Mouse (Mus musculus) liver, adult (tissue): ENCODE results near the gene Plce1.

ENCODE experiments used
- GATA4 ChIP-seq: IDR thresholded peaks from 2 replicates; pipeline ENCODE4 v1.6.1; 2014; ENCODE audit warnings: mild to moderate bottlenecking, low read length; ENCODE audit not compliant: insufficient replicate concordance

Plce1 gene

DNA sequence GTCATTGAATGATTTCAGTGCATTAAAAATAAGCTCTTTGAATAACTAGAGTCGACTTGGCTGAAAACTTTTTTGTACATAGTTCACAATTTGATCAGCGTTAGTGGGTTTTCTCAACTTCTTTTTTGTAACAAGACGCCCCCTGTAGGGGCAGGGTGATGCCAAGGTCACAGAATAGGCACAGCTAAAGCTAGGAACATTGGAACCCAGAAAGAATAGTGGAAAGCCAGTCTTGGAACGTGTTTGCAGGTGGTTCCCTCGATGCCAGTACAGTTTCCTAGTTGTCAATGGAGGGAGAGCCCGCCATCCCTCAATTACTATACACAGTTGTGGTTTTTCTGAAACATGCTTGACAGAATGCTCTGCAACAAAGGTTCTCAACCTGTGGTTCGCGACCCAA lies 997 bp downstream of the Plce1 start:
- no peak for TF ChIP-seq GATA4

DNA sequence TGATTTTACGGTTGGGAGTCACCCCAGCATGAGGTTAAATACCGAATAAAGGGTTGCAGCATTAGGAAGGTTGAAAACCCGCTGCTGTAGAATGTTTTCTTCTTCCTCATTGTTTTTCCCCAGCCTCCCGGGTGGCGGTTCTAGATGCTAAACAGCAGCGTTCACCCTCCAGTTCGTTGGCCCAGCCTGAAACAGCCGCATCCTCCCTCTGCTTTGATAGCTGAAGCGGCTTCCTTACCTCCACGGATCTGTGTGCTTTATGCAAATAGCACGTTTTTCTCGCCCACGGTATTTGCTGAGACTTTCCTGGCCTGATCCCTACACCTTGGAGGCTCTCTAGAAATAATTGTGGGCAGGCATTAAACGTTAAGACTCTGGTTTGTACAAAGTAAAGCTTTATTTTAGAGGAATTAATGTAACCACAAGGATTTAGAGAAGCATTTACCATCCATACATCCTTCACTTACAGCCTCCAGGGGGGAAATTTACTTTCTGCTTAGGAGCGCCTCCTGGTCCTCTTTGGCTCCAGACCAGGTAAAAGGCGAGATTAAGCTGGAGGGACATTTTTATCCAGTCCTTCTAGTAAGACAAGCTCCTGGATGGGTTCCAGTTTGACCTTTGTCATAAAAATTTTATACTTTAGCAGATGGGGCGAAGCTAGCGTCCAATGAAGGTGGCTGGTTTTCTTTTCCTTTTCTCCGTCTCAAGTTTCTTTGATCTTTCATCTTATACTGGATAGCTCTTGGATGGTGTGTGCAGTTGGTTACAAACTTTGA lies 1.7 kb downstream of the Plce1 start:
- no peak for TF ChIP-seq GATA4

DNA sequence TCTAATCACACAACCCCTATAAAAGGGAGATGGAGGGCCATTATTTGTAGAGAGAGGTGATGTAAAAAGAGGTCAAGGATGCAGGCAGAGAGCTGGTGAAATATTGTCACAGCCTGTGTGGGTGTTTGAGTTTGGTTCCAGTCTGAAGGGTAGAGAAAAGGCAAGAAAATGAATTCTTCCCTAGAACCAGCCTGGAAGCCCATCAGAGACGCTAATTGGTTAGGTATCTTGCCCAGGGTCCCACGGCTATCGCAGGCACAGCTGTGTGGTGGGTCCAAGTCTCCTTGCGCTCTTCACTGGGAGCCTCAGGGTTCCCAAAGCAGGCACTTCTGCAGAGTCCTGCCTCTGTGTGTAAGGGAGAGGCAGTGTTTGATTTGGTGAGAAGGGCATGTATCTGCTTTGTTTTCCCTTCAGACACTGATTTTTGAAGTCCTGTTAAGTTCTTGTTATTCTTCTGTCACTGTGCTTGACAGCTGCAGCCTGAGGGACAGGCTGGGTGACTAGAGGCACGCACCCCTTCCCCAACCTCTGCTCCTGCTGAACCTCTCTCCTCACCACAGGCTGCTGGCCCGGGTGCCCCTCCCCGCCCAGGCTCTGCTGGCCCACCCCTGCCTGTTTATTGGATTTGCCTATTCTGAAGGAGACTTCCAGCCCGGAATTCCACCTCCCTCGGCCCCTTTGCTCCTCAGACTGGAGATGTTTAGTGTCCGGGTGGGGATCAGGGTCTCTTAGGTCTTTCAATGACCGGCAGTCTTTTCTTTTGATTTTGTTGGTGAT lies 5.1 kb downstream of the Plce1 start:
- no peak for TF ChIP-seq GATA4

DNA sequence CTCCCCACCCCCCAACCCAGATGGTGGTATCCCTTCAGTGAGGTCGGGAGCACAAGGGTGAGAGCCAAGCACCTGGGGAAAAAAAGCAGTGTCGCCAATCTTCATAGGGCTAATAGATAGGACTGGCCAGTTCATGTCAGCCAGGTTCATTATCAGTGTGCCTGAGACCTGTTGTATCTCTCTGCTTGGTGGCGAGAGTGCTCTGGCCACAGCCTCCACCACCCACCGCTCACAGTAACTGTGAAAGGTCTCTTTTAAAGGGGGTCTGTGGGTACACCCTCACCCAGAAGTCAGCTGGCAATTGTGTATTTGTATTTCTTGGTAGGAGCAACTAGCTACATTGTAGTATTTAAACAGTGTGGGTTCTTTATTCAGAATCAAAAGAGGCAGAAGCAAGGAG lies 6.6 kb downstream of the Plce1 start:
- no peak for TF ChIP-seq GATA4

DNA sequence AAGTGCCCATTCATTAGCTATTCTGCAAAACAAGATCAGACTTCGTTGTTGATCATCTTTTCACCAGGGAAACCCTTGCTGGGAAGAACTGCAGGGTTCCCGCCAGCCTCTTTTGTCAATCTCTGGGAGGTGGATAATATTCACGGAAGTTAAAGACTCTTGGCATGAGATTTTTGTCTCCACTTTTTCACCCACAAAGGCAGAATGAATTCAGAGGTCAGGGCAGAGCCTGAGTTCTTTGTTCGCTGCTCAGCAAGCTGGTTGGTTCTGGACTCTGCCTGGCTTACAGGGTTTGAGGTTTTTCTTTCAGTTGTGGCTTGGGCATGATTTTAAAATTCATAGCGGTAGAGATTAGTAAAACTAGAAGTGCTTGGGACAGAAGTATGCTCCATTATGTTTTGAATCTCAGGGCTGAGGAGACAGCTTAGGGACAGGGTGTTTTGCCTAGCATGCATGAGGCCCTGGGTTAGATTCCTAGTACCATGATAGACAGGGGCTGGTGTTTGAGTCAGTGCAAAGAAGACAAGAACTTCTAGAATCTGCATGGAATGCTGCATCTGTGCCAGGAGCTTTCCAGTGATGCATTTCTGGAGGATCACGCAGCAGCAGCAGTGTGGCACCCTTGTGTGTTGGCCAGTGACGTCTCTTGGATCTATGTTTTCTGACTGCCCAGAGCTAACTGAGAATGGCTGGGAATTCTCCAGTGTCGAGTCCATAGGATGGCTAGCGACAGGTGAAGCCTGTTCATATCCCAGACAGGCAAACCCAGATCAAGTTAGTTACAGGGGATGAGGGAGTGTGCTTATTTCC lies 7.4 kb downstream of the Plce1 start:
- TF ChIP-seq GATA4 = no peak

DNA sequence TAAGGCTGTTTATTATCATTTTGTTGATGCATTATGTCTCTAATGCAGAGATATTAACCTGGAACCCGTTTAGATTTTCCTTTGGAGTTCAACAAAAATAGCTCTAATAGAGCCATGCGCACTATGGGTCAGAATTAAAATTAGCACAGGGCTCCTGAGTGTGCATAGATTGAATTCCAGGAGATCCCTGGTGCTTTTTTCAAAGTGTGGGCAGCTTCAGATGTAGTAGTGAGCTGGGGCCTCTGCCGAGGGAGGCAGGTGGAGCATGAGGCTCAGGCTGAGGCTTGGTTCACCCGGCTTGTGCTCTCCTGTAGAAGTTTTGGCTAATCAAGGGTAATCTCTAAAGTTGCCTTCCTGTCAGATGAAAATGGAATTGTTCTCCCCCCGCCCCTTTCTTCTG lies 17.3 kb downstream of the Plce1 start:
- TF ChIP-seq GATA4 = no peak

DNA sequence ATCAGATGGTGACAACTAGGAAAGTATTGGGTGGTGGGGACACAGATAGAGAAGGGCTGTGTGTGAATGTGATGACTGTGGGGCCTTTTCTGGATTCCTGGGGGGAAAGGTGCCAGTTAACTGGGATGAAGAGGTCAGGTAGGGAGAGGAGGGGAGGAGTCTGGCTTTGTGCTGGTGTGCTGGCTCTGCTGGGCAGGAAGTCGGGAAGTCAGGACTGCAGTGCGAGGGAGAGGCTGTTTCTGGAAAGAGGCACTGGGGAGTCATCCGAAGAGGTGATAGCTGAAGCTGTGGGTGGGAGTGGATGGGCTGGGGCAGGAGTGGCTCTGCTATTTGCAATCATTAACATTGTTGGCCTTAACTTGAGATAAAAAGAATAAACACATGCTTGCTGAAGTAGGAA lies 23.7 kb downstream of the Plce1 start:
- TF ChIP-seq GATA4 = no peak

DNA sequence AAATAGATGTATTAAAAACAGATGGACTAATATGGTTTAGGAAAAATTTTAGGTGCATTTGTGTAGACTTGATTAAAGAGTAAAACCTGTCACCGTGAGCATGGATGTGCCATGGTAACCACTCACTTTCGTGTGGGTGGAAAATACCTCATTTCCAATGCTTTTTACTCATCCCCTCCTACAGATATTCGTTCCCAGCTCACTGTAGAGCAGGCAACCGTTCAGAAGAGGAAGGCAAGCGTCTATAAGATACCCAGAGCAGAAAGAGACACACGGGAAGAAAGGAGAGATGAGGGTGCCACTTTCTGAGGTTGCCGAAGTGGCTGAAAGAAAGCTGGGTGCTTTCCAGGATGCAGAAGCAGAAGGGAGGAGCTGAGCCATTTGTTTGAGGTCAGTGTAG lies 25.2 kb downstream of the Plce1 start:
- TF ChIP-seq GATA4 = no peak

DNA sequence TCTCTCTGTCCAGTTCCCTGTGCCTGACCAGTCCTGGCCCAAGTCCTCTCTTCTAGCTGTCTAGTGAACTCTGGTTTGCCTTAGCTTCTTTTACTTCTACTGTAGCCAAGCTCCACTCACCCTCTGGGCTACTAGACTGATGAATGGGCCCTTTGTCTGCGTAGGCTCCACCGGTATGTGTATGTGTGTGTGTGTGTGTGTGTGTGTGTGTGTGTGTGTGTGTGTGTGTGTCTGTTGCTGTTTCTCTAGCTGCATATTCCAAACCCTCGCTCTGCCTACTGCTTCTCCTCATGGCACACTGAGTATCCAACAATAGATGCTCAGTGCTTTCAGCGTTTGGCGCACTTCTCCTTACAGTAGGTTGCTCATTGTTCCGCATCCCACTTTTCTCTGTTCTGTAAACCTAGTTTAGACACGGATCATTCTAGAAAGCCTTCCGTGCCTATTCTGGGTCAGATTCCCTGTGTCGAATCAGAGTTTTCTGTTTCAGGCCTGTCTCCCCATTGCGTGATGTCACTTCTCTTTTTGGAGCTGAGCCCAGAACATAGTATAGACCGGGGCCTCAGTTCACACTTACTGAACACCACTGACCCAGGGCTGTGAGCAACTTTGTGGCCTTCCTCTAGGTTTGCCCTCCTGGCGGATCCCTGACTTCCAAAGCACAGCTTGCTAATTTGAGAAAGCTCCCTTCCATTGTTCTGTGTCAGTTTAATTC lies 26.5 kb downstream of the Plce1 start:
- TF ChIP-seq GATA4 = no peak

DNA sequence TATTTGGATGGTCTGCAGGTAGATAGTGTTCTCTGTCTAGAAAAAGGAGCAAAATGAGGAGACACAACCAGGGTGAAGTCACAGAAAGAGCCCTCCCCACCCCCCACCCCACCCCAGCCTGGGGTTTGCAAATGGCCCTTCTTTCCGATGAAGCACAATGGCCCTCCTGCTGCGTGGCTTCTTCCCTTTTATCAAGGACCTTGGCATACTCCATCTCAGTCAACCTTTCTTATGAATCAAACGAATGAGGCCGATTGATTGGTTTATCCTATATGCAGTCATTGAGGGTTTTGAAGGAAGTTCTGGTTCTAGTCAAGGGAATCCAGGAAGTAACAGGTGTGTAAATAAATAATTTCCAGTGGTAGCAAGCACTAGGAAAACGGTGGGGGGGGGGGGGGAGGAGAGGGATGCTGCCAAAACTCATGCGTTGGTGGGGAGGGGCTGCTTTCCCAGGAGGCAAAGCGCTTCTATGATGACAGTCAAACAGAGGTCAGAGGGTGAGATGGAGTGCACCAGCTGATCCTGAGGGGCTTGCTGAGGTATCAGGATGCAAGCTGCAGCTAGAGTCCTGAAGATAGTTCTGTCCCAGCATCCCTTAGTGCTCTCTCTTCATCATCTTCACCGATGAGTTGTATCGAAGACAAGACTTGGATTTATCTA lies 27.2 kb downstream of the Plce1 start:
- TF ChIP-seq GATA4 = no peak

DNA sequence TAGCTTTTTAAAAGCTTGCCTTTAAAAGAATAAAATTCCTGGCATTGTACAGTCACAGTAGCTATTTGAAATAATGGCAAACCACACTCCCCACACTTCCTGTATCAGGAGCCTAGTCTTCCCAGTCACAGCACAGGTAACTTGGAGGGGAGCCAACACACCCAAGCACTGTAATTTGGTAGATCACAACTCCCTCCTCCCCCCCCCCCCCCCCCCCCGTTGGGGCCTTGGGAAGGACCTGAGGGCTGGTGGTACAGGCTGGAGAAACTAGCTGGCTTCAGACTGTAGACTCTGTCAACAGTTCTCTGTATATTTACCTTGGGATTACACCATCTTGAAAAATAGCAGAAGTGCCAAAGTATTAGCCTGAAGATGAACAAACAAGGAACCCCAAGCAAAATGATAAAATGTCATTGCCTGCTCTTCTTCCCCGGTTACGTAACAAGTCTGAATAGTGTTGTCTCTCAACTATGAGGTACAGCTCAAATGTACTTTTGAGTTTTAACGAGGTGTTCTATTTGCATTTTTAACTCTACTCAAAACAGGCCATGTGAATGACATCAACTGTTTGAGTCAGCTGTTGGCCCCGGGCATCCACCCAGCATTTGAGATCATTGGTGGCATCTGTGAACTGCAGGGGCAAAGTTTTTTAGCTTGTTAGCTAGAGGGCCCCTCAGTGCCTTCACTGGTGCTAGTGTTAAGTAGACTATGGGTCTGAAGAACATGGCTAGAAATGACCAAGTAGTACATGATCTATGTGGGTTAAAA lies 33.7 kb downstream of the Plce1 start:
- no peak; the same call in 1 of the 2 replicates for TF ChIP-seq GATA4

DNA sequence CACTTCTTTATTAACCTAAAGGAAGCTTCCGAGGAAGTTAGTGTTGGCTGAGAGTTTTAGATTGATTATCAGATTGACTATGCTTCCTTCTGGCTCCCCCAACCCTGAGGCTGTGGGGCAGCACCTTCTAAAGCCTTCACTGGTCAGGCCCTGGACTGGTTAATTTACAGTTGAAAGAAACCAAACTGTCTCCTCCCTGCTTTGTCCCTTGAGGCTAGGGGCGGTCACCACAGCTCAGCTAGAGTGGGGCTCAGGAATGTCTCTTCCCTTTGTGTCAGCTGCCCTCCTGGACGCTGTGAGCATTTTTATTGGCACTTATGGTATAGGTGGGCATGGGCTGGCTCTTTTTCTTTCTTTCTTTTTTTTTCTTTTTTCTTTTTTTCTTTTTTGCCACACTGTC lies 45.9 kb downstream of the Plce1 start:
- no peak for TF ChIP-seq GATA4

DNA sequence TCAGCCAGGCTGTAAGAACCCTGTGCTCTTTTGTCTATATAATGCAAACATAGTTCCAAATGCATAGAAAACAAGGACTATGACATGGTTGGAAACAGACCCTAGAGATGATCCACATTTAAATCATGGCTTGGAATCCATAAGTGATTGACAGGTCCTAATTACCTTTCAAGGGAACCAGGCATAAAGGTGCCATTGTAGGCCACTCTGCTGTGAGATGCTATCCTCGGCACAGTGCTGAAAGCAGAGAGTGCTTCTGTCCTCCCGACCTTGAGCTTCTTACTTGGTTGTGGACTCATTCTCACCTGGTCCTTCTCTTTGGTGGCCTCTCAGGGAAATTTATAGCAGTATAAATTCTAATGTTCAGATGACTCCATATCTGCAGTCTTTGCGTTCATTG lies 46.6 kb downstream of the Plce1 start:
- TF ChIP-seq GATA4 = no peak

DNA sequence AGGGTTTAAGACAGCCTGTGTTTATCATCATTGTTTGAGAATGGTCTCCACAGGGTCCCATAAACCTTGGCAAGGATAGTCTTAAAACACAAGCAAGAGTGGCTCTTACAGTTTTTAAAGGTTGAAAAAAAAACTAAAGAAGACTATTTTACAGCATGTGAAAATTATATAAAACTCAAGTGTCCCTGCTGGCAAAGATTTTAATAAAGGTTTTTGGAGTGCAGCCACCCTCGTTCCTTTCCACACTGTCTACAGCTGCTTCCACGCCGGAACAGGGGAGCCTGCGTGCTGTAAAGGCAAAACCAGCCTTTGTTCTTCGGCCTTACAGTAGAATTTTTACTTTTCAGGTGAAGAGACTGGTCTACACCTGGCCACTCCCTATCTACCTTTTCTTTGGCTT lies 52.3 kb downstream of the Plce1 start:
- TF ChIP-seq GATA4 = no peak
